Comparison of ENCODE assay signal across 22 mouse cellular contexts in genomic region chr10:24258885-24259284, GRCm38 (mm10). TPM values are rescaled to one million over a fixed set of nuclear protein-coding genes. Genes with fewer than 3 reads are reported as not detected.
A peak's percentile ranks its signal among the peaks of the same experiment; 100 is the strongest.
DNase-seq lines count a peak whose midpoint lies in the region; ATAC-seq and TF ChIP-seq lines count a peak whose summit lies in the region.
"Had no signal": no experiment of that assay in that cellular context is flagged by ENCODE, and none has a peak within 500 bp of the region (broad histone marks: within the 10 kb centered on the region; RNA-seq: fewer than 3 reads in every experiment).

No protein-coding gene starts in this region.

- no peaks in the 10 kb centered on the region for H3K27me3 ChIP-seq in kidney, embryonic 14.5 days (ENCODE audit: control insufficient read depth, insufficient read depth, low read length)
- no peaks in the 10 kb centered on the region for H3K27me3 ChIP-seq in limb, embryonic 14.5 days (ENCODE audit: control insufficient read depth, insufficient read depth, low read length)
- H3K27me3 ChIP-seq in limb, embryonic 10.5 days (ENCODE audit: low read depth, poor library complexity, severe bottlenecking) = peaks cover 67% of the 10 kb centered on the region
- no peaks in the 10 kb centered on the region for H3K27me3 ChIP-seq in lung, postnatal 0 days (replicated peaks; ENCODE audit: insufficient read depth, low read length)
- no peaks in the 10 kb centered on the region for H3K27me3 ChIP-seq in intestine, embryonic 16.5 days (replicated peaks; ENCODE audit: control insufficient read depth, insufficient read depth, low read length)
- H3K27me3 ChIP-seq: embryonic facial prominence, embryonic 15.5 days; heart, embryonic 13.5 days; hindbrain, embryonic 13.5 days had no signal

- no peak overlapping the region for H3K27ac ChIP-seq in kidney, embryonic 14.5 days (ENCODE audit: low read depth, low read length)
- H3K27ac ChIP-seq in limb, embryonic 14.5 days (replicated peaks; ENCODE audit: low read depth, low read length) = no peak overlapping the region
- no peak overlapping the region for H3K27ac ChIP-seq in limb, embryonic 10.5 days
- no peak overlapping the region for H3K27ac ChIP-seq in lung, postnatal 0 days (ENCODE audit: low read length)
- no peak overlapping the region for H3K27ac ChIP-seq in intestine, embryonic 16.5 days (ENCODE audit: low read length)
- H3K27ac ChIP-seq: embryonic facial prominence, embryonic 15.5 days; forebrain, embryonic 10.5 days; heart, embryonic 13.5 days; hindbrain, embryonic 13.5 days; hindbrain, postnatal 0 days had no signal

- peak; percentile 65 for ATAC-seq in kidney, embryonic 14.5 days (ENCODE audit: low FRiP score, low TSS enrichment)
- ATAC-seq in limb, embryonic 14.5 days (ENCODE audit: low FRiP score, low read depth) = 0 out of 2 replicates have a peak, but pooled peaks have one; percentile 20
- ATAC-seq in lung, postnatal 0 days = no peak
- ATAC-seq in intestine, embryonic 16.5 days = no peak
- ATAC-seq: activated CD4-positive, CD25-positive, alpha-beta regulatory T cell, adult 4 months; forebrain, embryonic 14.5 days; hindbrain, postnatal 0 days had no signal

- 19% methylated on average over 3 of the region's 3 CpGs for WGBS in kidney, embryonic 14.5 days
- 35% methylated on average over 3 of the region's 3 CpGs for WGBS in limb, embryonic 14.5 days
- 49% methylated on average over 3 of the region's 3 CpGs for WGBS in limb, embryonic 10.5 days
- WGBS in lung, postnatal 0 days = 53% methylated on average over 3 of the region's 3 CpGs
- 38% methylated on average over 3 of the region's 3 CpGs for WGBS in intestine, embryonic 16.5 days

- 0 out of 2 replicates have a peak, but pooled peaks cover 3% of the 10 kb centered on the region for H3K4me1 ChIP-seq in kidney, embryonic 14.5 days (ENCODE audit: control insufficient read depth, insufficient read depth, low read length)
- H3K4me1 ChIP-seq in limb, embryonic 14.5 days (ENCODE audit: control insufficient read depth, insufficient read depth, low read length) = no peaks in the 10 kb centered on the region; the same call in 1 of the 2 replicates
- H3K4me1 ChIP-seq in limb, embryonic 10.5 days = peaks cover 28% of the 10 kb centered on the region
- no peaks in the 10 kb centered on the region for H3K4me1 ChIP-seq in lung, postnatal 0 days (ENCODE audit: insufficient read depth, low read depth, low read length)
- no peaks in the 10 kb centered on the region for H3K4me1 ChIP-seq in intestine, embryonic 16.5 days (ENCODE audit: control insufficient read depth, insufficient read depth, low read length)
- H3K4me1 ChIP-seq: embryonic facial prominence, embryonic 15.5 days; heart, embryonic 13.5 days; hindbrain, embryonic 13.5 days had no signal

- DNase-seq in kidney, postnatal 36 days = no peak
- no peak for DNase-seq in limb, embryonic 14.5 days (ENCODE audit: low spot score)
- no peak for DNase-seq in limb, embryonic 10.5 days (ENCODE audit: low spot score)
- peak; percentile 75 for DNase-seq in embryo, embryonic 10.5 days (ENCODE audit: low spot score)
- peak; percentile 45 for DNase-seq in forelimb bud, embryonic 11.5 days (ENCODE audit: low read depth, low spot score)
- DNase-seq in lung, postnatal 0 days (ENCODE audit: low spot score) = no peak
- DNase-seq: adrenal gland, postnatal 14 days; cerebellum, adult 18-20 months; cerebellum, adult 9-11 months; gastrocnemius, postnatal 36 days; heart, postnatal 36 days had no signal

- TF ChIP-seq CTCF in lung, postnatal 0 days (IDR thresholded peaks at IDR 0.05) = no peak

- H3K4me2 ChIP-seq in kidney, embryonic 14.5 days (replicated peaks; ENCODE audit: low read depth, low read length) = no peak overlapping the region
- H3K4me2 ChIP-seq in limb, embryonic 14.5 days (replicated peaks; ENCODE audit: low read depth, low read length, severe bottlenecking) = no peak overlapping the region
- H3K4me2 ChIP-seq in lung, postnatal 0 days (replicated peaks; ENCODE audit: low read depth, low read length) = no peak overlapping the region
- no peak overlapping the region for H3K4me2 ChIP-seq in intestine, embryonic 16.5 days (ENCODE audit: low read depth, low read length)
- H3K4me2 ChIP-seq: embryonic facial prominence, embryonic 15.5 days; heart, embryonic 13.5 days; hindbrain, embryonic 13.5 days had no signal

- no peak overlapping the region for H3K9ac ChIP-seq in kidney, embryonic 14.5 days (ENCODE audit: low read depth, low read length)
- H3K9ac ChIP-seq in limb, embryonic 14.5 days (ENCODE audit: low read depth, low read length, severe bottlenecking) = no peak overlapping the region
- no peak overlapping the region for H3K9ac ChIP-seq in lung, postnatal 0 days (replicated peaks; ENCODE audit: low read depth)
- no peak overlapping the region for H3K9ac ChIP-seq in intestine, embryonic 16.5 days (ENCODE audit: low read depth, low read length)
- H3K9ac ChIP-seq: embryonic facial prominence, embryonic 15.5 days; heart, embryonic 13.5 days; hindbrain, embryonic 13.5 days had no signal

- no peak for TF ChIP-seq POLR2A in limb, embryonic 14.5 days (IDR thresholded peaks at IDR 0.05; ENCODE audit: borderline replicate concordance, extremely low read depth, insufficient read depth, insufficient read length)

- no peak overlapping the region for H3K4me3 ChIP-seq in kidney, embryonic 14.5 days (ENCODE audit: low read length)
- no peak overlapping the region for H3K4me3 ChIP-seq in limb, embryonic 14.5 days (replicated peaks; ENCODE audit: low read length)
- H3K4me3 ChIP-seq in limb, embryonic 10.5 days = no peak overlapping the region
- no peak overlapping the region for H3K4me3 ChIP-seq in lung, postnatal 0 days (ENCODE audit: low read depth, low read length)
- no peak overlapping the region for H3K4me3 ChIP-seq in intestine, embryonic 16.5 days (ENCODE audit: low read length)
- H3K4me3 ChIP-seq: embryonic facial prominence, embryonic 15.5 days; erythroblast, embryonic 14.5 days; forebrain, embryonic 10.5 days; heart, embryonic 13.5 days; hindbrain, embryonic 13.5 days had no signal

- H3K36me3 ChIP-seq in kidney, embryonic 14.5 days (ENCODE audit: control insufficient read depth, insufficient read depth, low read length) = no peaks in the 10 kb centered on the region
- H3K36me3 ChIP-seq in limb, embryonic 14.5 days (ENCODE audit: control insufficient read depth, insufficient read depth, low read length) = no peaks in the 10 kb centered on the region
- no peaks in the 10 kb centered on the region for H3K36me3 ChIP-seq in limb, embryonic 10.5 days
- H3K36me3 ChIP-seq in lung, postnatal 0 days (ENCODE audit: insufficient read depth, low read length) = no peaks in the 10 kb centered on the region
- no peaks in the 10 kb centered on the region for H3K36me3 ChIP-seq in intestine, embryonic 16.5 days (ENCODE audit: control insufficient read depth, insufficient read depth, low read length)
- H3K36me3 ChIP-seq: embryonic facial prominence, embryonic 15.5 days; forebrain, embryonic 10.5 days; heart, embryonic 13.5 days; hindbrain, embryonic 13.5 days had no signal

- no peaks in the 10 kb centered on the region for H3K9me3 ChIP-seq in kidney, embryonic 14.5 days (ENCODE audit: control insufficient read depth, low read length)
- H3K9me3 ChIP-seq in limb, embryonic 14.5 days (ENCODE audit: control insufficient read depth, low read length) = no peaks in the 10 kb centered on the region
- H3K9me3 ChIP-seq in limb, embryonic 10.5 days (replicated peaks) = no peaks in the 10 kb centered on the region
- H3K9me3 ChIP-seq in lung, postnatal 0 days (ENCODE audit: low read length) = no peaks in the 10 kb centered on the region
- H3K9me3 ChIP-seq in intestine, embryonic 16.5 days (ENCODE audit: control insufficient read depth, low read length) = no peaks in the 10 kb centered on the region
- H3K9me3 ChIP-seq: embryonic facial prominence, embryonic 15.5 days; forebrain, embryonic 10.5 days; heart, embryonic 13.5 days; hindbrain, embryonic 13.5 days had no signal

- TF ChIP-seq EP300 in lung, postnatal 0 days (IDR thresholded peaks at IDR 0.05) = no peak

RNA-seq across cellular contexts. Expression of gene Moxd1, which starts 35.6 kb away (rescaled TPM):
- 18.1 and 29.7 TPM in 2 replicates for polyA plus RNA-seq in kidney, embryonic 14.5 days (2014; fragmentation: Nextera tagmentation; extraction: Ambion mirVana)
- polyA plus RNA-seq in limb, embryonic 14.5 days (2012; rRNA removed) = 34.5 and 34.9 TPM in 2 replicates
- 24.2 and 25.5 TPM in 2 replicates for polyA plus RNA-seq in limb, embryonic 14.5 days (2014; fragmentation: Nextera tagmentation; extraction: Ambion mirVana)
- polyA plus RNA-seq in limb, embryonic 10.5 days (2016; fragmentation: Nextera tagmentation; extraction: Ambion mirVana) = 3.2 and 6.0 TPM in 2 replicates
- 2.3 and 2.4 TPM in 2 replicates for polyA plus RNA-seq in lung, postnatal 0 days (2015; fragmentation: Nextera tagmentation; extraction: Ambion mirVana)
- polyA plus RNA-seq in intestine, embryonic 16.5 days (2015; fragmentation: Nextera tagmentation; extraction: Ambion mirVana) = 10.8 and 11.7 TPM in 2 replicates
- polyA plus RNA-seq: activated CD4-positive, CD25-positive, alpha-beta regulatory T cell, adult 4 months; C2C12; erythroblast, embryonic 14.5 days had no signal

Comparison
In these comparisons a context has a peak if more than half of its experiments do, and no peak if none do; other contexts are left out.
1. ATAC-seq: peak in kidney, embryonic 14.5 days (single experiment) and limb, embryonic 14.5 days (single experiment); none in lung, postnatal 0 days (single experiment) and intestine, embryonic 16.5 days (single experiment).
2. DNase-seq: peak in embryo, embryonic 10.5 days (single experiment) and forelimb bud, embryonic 11.5 days (single experiment); none in kidney, postnatal 36 days (0 of 2), limb, embryonic 14.5 days (single experiment), limb, embryonic 10.5 days (single experiment) and lung, postnatal 0 days (single experiment).